In the genomic region with DNA sequence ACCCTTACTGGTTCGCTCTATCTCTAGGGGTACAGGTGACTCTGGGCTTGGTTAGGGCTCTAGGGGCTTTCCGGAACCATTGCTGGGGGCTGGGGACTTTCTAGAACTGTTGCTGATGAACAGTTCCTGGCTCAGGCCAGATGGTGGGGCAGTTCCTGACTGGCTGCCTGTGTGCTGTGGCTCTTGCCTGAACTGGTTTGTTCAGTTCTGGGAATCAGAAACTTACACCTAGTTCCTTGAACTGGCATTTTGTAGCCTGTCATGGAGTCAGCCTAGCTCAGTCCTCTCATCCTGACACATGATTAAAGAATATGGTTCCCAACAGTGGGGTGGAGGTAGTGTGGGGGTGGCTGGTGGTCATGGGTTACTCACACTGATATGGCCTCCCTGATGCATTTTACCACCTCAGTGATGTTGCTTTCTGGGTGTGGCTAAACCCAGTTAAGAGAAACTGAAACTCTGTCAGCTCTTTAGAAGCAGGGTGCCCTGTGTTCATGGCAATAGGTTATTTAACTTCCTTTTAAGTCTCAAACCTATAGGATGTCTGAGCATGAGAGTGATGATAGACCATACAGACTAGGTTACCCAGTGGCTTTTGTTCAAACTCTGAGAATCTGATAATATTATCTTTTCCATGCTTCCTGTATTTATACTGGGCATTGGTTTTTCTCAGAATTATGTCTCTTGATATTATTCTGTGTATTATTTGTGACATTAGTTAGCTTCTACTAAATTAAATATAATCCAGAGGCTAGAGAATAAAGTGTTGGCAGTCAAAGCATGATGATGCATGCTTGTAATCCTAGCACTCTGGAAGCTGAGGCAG, we compare ENCODE assay signal across 15 mouse cellular contexts. TPM values are rescaled to one million over a fixed set of nuclear protein-coding genes. Genes with fewer than 3 reads are reported as not detected.
DNase-seq lines count a peak whose midpoint lies in the region; ATAC-seq and TF ChIP-seq lines count a peak whose summit lies in the region.
"Had no signal": no experiment of that assay in that cellular context is flagged by ENCODE, and none has a peak within 500 bp of the region (broad histone marks: within the 10 kb centered on the region; RNA-seq: fewer than 3 reads in every experiment).

No protein-coding gene starts in this region.

- DNase-seq in kidney, postnatal 0 days (ENCODE audit: low spot score) = no peak
- no peak for DNase-seq in kidney, adult 11 months
- DNase-seq in CD4-positive helper T cell, adult 2 months (ENCODE audit: low read depth, low spot score) = peak; percentile 77
- peak; percentile 61 for DNase-seq in c-Kit-positive CD71-positive TER-119-negative erythroid progenitor cells, embryonic 14.5 days (ENCODE audit: low read depth)
- DNase-seq in naive thymus-derived CD4-positive, alpha-beta T cell, adult 2 months (ENCODE audit: low read depth) = peak; percentile 45
- no peak for DNase-seq in left cerebral cortex, adult 18-20 months (ENCODE audit: low spot score in 2 of 2)
- no peak for DNase-seq in gastrocnemius, postnatal 36 days
- DNase-seq in thymus, postnatal 10 days (ENCODE audit: low spot score in 2 of 2) = no peak
- DNase-seq: gastrocnemius, adult 2 months; layer of hippocampus, postnatal 36 days; lung, embryonic 14.5 days; right cerebral cortex, postnatal 4 days; thymus, postnatal 25 days had no signal

- H3K4me2 ChIP-seq in kidney, postnatal 0 days (ENCODE audit: low read length) = no peak overlapping the region
- H3K4me2 ChIP-seq: heart, embryonic 15.5 days; lung, embryonic 14.5 days had no signal

- no peaks in the 10 kb centered on the region for H3K27me3 ChIP-seq in kidney, postnatal 0 days (ENCODE audit: insufficient read depth, low read length)
- H3K27me3 ChIP-seq: heart, embryonic 15.5 days had no signal

- H3K4me1 ChIP-seq in kidney, postnatal 0 days (replicated peaks; ENCODE audit: insufficient read depth, low read length) = no peaks in the 10 kb centered on the region
- H3K4me1 ChIP-seq: heart, embryonic 15.5 days had no signal

- peak; percentile 43; the same call in 1 of the 2 replicates for ATAC-seq in kidney, postnatal 0 days (replicated peaks; ENCODE audit: low FRiP score, low read depth)

- intact Hi-C loops in gastrocnemius, postnatal 36 days (cut with DNase I) = no loop called here

- TF ChIP-seq CTCF in kidney, postnatal 0 days (IDR thresholded peaks at IDR 0.05; ENCODE audit: low read depth) = peak; percentile 31; the same call in 1 of the 2 replicates

- no peak overlapping the region for H3K9ac ChIP-seq in kidney, postnatal 0 days (ENCODE audit: low read depth, low read length)
- H3K9ac ChIP-seq: heart, embryonic 15.5 days; lung, embryonic 14.5 days had no signal

- H3K4me3 ChIP-seq in kidney, postnatal 0 days (replicated peaks; ENCODE audit: low read depth, low read length) = no peak overlapping the region
- H3K4me3 ChIP-seq: gastrocnemius, adult 2 months; heart, embryonic 15.5 days had no signal

- H3K9me3 ChIP-seq in kidney, postnatal 0 days (replicated peaks; ENCODE audit: low read length) = no peaks in the 10 kb centered on the region
- H3K9me3 ChIP-seq: heart, embryonic 15.5 days had no signal

- peaks cover 30% of the 10 kb centered on the region for H3K36me3 ChIP-seq in kidney, postnatal 0 days (ENCODE audit: insufficient read depth, low read length)

- WGBS in kidney, postnatal 0 days = 87% methylated on average over 2 of the region's 2 CpGs

- no peak overlapping the region for H3K27ac ChIP-seq in kidney, postnatal 0 days
- H3K27ac ChIP-seq: gastrocnemius, adult 2 months; heart, embryonic 15.5 days had no signal

RNA-seq across cellular contexts. Expression of a gene that starts 13.5 kb away (rescaled TPM):
- polyA plus RNA-seq in kidney, postnatal 0 days (2015; fragmentation: Nextera tagmentation; extraction: Ambion mirVana) = 23.2 and 27.2 TPM in 2 replicates
- 10 to 100 TPM; 18.1 to 20.2 TPM for total RNA-seq in left cerebral cortex, adult 18-20 months (2021)
- total RNA-seq in gastrocnemius, postnatal 36 days (2021) = 1 to 10 TPM; 3.3 to 3.8 TPM

RNA-seq across cellular contexts. Expression of a gene that starts 17.4 kb away (rescaled TPM):
- polyA plus RNA-seq in kidney, postnatal 0 days (2015; fragmentation: Nextera tagmentation; extraction: Ambion mirVana) = 1.4 and 1.6 TPM in 2 replicates
- 1 to 10 TPM; 1.2 to 1.7 TPM for total RNA-seq in left cerebral cortex, adult 18-20 months (2021)
- 1 to 10 TPM; 1.5 to 2.6 TPM for total RNA-seq in gastrocnemius, postnatal 36 days (2021)

RNA-seq across cellular contexts. Expression of a gene that starts 33.2 kb away (rescaled TPM):
- polyA plus RNA-seq in kidney, postnatal 0 days (2015; fragmentation: Nextera tagmentation; extraction: Ambion mirVana) = 45.7 and 46.9 TPM in 2 replicates
- 100 to 1,000 TPM; 199 to 224 TPM for total RNA-seq in left cerebral cortex, adult 18-20 months (2021)
- total RNA-seq in gastrocnemius, postnatal 36 days (2021) = 10 to 100 TPM; 19.1 to 20.3 TPM

RNA-seq across cellular contexts. Expression of a gene that starts 39.4 kb away (rescaled TPM):
- polyA plus RNA-seq in kidney, postnatal 0 days (2015; fragmentation: Nextera tagmentation; extraction: Ambion mirVana) = 0.25 and 0.27 TPM in 2 replicates
- total RNA-seq in left cerebral cortex, adult 18-20 months (2021) = 1 to 10 TPM; 6.1 to 9.5 TPM
- not detected for total RNA-seq in gastrocnemius, postnatal 36 days (2021)
- total RNA-seq: gastrocnemius, adult 2 months had no signal

RNA-seq across cellular contexts. Expression of a gene that starts 43.2 kb away (rescaled TPM):
- polyA plus RNA-seq in kidney, postnatal 0 days (2015; fragmentation: Nextera tagmentation; extraction: Ambion mirVana) = 2.9 and 4.0 TPM in 2 replicates
- 1 to 10 TPM in 1 of 2 experiments, under 1 TPM in 1; 0.68 to 2.1 TPM for total RNA-seq in left cerebral cortex, adult 18-20 months (2021)
- under 1 TPM in 1 of 2 experiments, not detected in 1; 0.17 TPM for total RNA-seq in gastrocnemius, postnatal 36 days (2021)
- polyA plus RNA-seq: C2C12 had no signal

Comparison
In these comparisons a context has a peak if more than half of its experiments do, and no peak if none do; other contexts are left out.
1. DNase-seq: peak in CD4-positive helper T cell, adult 2 months (single experiment), c-Kit-positive CD71-positive TER-119-negative erythroid progenitor cells, embryonic 14.5 days (single experiment) and naive thymus-derived CD4-positive, alpha-beta T cell, adult 2 months (single experiment); none in kidney, postnatal 0 days (single experiment), kidney, adult 11 months (single experiment), left cerebral cortex, adult 18-20 months (0 of 2), gastrocnemius, postnatal 36 days (0 of 2) and thymus, postnatal 10 days (0 of 2).
2. RNA of a gene that starts 33.2 kb away (total RNA-seq): 199 to 224 TPM in left cerebral cortex, adult 18-20 months; 19.1 to 20.3 TPM in gastrocnemius, postnatal 36 days; every median in the first group is over 4 times any median in the second.